8 mouse cellular contexts compared by ENCODE assay signal in the genomic region with DNA sequence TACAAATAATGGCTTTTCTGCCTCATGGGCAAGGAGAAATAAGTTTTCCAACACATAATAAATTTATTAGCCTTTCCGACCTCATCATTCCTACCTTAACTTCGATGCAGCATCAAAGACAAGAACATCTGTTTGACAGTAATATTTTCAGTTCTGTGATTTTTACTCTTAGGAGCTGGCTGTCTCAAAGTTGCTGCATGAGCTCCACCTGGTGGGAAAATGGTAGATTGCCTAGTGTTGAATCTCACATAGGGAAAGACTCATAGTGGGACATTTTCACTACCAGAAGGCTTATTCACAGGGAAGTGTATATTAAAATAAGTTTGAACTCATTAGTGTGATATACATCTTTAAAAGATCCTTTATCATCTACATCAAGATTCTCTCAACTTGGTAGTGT.
A peak's percentile ranks its signal among the peaks of the same experiment; 100 is the strongest.
DNase-seq lines count a peak whose midpoint lies in the region; ATAC-seq lines count a peak whose summit lies in the region.

No protein-coding gene starts in this region.

- peak; percentile 40 to 65 for DNase-seq in heart, postnatal 10 days
- DNase-seq in ES-CJ7 (ENCODE audit: low read depth, low spot score): peak; percentile 37
- DNase-seq in cerebellum, adult 8-10 months: peak; percentile 12
- DNase-seq in frontal cortex, adult 2 months (ENCODE audit: extremely low spot score in 1 of 2, low spot score in 1 of 2): peak; percentile 54 to 89
- peak; percentile 50 for DNase-seq in left cerebral cortex, adult 11 months (ENCODE audit: low spot score)
- DNase-seq in retina, embryonic 14.5 days (ENCODE audit: low spot score): peak; percentile 89

- no peak overlapping the region for H3K9ac ChIP-seq in heart, embryonic 11.5 days (ENCODE audit: low read depth, low read length)

- H3K4me2 ChIP-seq in heart, embryonic 11.5 days: no peak overlapping the region

- no peaks in the 10 kb centered on the region for H3K36me3 ChIP-seq in heart, embryonic 11.5 days (ENCODE audit: control insufficient read depth, insufficient read depth, low read length)

- intact Hi-C loops in heart, postnatal 10 days (cut with DNase I): loop anchor here (5.0 kb wide), 1 partner anchor 1607 kb away; no protein-coding TSS in a partner anchor

- no peaks in the 10 kb centered on the region for H3K4me1 ChIP-seq in heart, embryonic 11.5 days (ENCODE audit: control insufficient read depth, insufficient read depth, low read length)

- 31% methylated on average over 2 of the region's 2 CpGs for WGBS in heart, embryonic 11.5 days (ENCODE audit: insufficient replicate concordance)

- no peaks in the 10 kb centered on the region for H3K9me3 ChIP-seq in heart, embryonic 11.5 days (replicated peaks; ENCODE audit: control insufficient read depth, low read length)

- no peak overlapping the region for H3K27ac ChIP-seq in heart, embryonic 11.5 days (ENCODE audit: low read depth, low read length)

- no peaks in the 10 kb centered on the region for H3K27me3 ChIP-seq in heart, embryonic 11.5 days (ENCODE audit: control insufficient read depth, insufficient read depth, low read length)

- no peak for ATAC-seq in heart, embryonic 11.5 days (replicated peaks; ENCODE audit: insufficient number of reproducible peaks, low FRiP score, low TSS enrichment)
- ATAC-seq in megakaryocyte, adult 5-6 weeks (ENCODE audit: poor library complexity, severe bottlenecking): no peak

- H3K4me3 ChIP-seq in heart, embryonic 11.5 days (ENCODE audit: low read depth, low read length): no peak overlapping the region

Comparison
In these comparisons a context has a peak if more than half of its experiments do, and no peak if none do; other contexts are left out.
1. DNase-seq: peak in every context shown above with its lines; median percentile 89 in retina, embryonic 14.5 days; 72 in frontal cortex, adult 2 months; 52 in heart, postnatal 10 days; 50 in left cerebral cortex, adult 11 months; 37 in ES-CJ7; 12 in cerebellum, adult 8-10 months.